Mouse (Mus musculus) lung, adult 2 months (tissue): ENCODE results near the gene Lamb1. TPM values are rescaled to one million over a fixed set of nuclear protein-coding genes. Genes with fewer than 3 reads are reported as not detected.

Source experiments
- DNase-seq: peaks from one replicate; pipeline ENCODE4 v3.0.0; 2022
- H3K4me1 ChIP-seq: fragments of 200-500 bp; 2 replicates; pipeline ENCODE4 v1.6.1; 2011; ENCODE audit warnings: low read length; ENCODE audit not compliant: control insufficient read depth, insufficient read depth
- H3K4me3 ChIP-seq: fragments of 200-500 bp; replicated peaks from 2 replicates; pipeline ENCODE3; 2011; ENCODE audit warnings: low read depth, mild to moderate bottlenecking, control low read depth, low read length; ENCODE audit errors: extremely low read depth
- CTCF ChIP-seq: fragments of 200-500 bp; IDR thresholded peaks from 2 replicates; pipeline ENCODE4 v1.5.1; 2011; ENCODE audit warnings: mild to moderate bottlenecking, low read length, control low read depth; ENCODE audit not compliant: insufficient read depth
- POLR2A ChIP-seq: fragments of 200-500 bp; IDR thresholded peaks from 2 replicates; pipeline ENCODE4 v1.6.1; 2011; ENCODE audit warnings: low read depth, mild to moderate bottlenecking, control low read depth, low read length, borderline replicate concordance; ENCODE audit errors: extremely low read depth
- WGBS: fragments of 180-500 bp; shearing (Covaris S2); methylation state at CpG from one replicate; pipeline ENCODE4 v1.1.7; 2018; 5-methylcytosine and 5-hydroxymethylcytosine counted together
- polyA plus RNA-seq: library from polyadenylated mRNA; depleted of rRNA; stranded (reverse); fragments of >200 nt; gene quantifications from 2 replicates; pipeline ENCODE4 v1.2.3, GENCODE M21; 2012

Lamb1 gene
- polyA plus RNA-seq, 1 experiment, result 48.4 TPM

- Histone ChIP-seq H3K4me1 (no peaks in the 10 kb centered on the region), H3K4me3 (no peak overlapping the region)
- 79% methylated on average over 6 of the region's 6 CpGs for WGBS
- TF ChIP-seq POLR2A, result no peak
- TF ChIP-seq CTCF, result no peak
- no peak for DNase-seq
Observed at GRCm38 (mm10) chr12:31235018-31235417, 30.0 kb upstream of the Lamb1 start.

GRCm38 (mm10) chr12:31236861-31237595 is 28.0 kb upstream of the Lamb1 start:
- Histone ChIP-seq H3K4me3 (no peak overlapping the region), H3K4me1 (no peaks in the 10 kb centered on the region)
- no peak for DNase-seq
- 71% methylated on average over 12 of the region's 12 CpGs for WGBS
- TF ChIP-seq CTCF (no peak), POLR2A (no peak)

GRCm38 (mm10) chr12:31239031-31239583 is 25.9 kb upstream of the Lamb1 start:
- WGBS, result 65% methylated on average over 3 of the region's 3 CpGs
- no peak overlapping the region for H3K4me3 ChIP-seq
- DNase-seq, result no peak

GRCm38 (mm10) chr12:31239798-31240197 is 25.2 kb upstream of the Lamb1 start:
- Histone ChIP-seq H3K4me1 (no peaks in the 10 kb centered on the region), H3K4me3 (no peak overlapping the region)
- no peak for TF ChIP-seq POLR2A
- DNase-seq, result no peak
- WGBS, result 60% methylated on average over 4 of the region's 4 CpGs

More at GRCm38 (mm10) chr12:31239031-31239583, 25.9 kb upstream of the Lamb1 start:
- TF ChIP-seq CTCF, result no peak
- no peak for TF ChIP-seq POLR2A
- H3K4me1 ChIP-seq, result no peaks in the 10 kb centered on the region

- 90% methylated on average over 5 of the region's 5 CpGs for WGBS
- H3K4me3 ChIP-seq, result no peak within 1 kb of the TSS
- TF ChIP-seq CTCF (no peak), POLR2A (no peak)
- H3K4me1 ChIP-seq, result no peaks in the 10 kb centered on the region
- DNase-seq, result no peak
Observed at GRCm38 (mm10) chr12:31240470-31240869, 24.6 kb upstream of the Lamb1 start, which contains the start of gene Gm6993. Gm6993 (plus strand) TSS chr12:31240770.

GRCm38 (mm10) chr12:31241595-31242342 is 23.3 kb upstream of the Lamb1 start:
- 75% methylated on average over 6 of the region's 6 CpGs for WGBS
- no peak for DNase-seq
- TF ChIP-seq POLR2A (no peak), CTCF (no peak)
- H3K4me1 ChIP-seq, result no peaks in the 10 kb centered on the region
- no peak overlapping the region for H3K4me3 ChIP-seq

GRCm38 (mm10) chr12:31244001-31244400 is 21.0 kb upstream of the Lamb1 start:
- no peak for DNase-seq
- no peak for TF ChIP-seq CTCF
- no peak for TF ChIP-seq POLR2A
- no peaks in the 10 kb centered on the region for H3K4me1 ChIP-seq
- no peak overlapping the region for H3K4me3 ChIP-seq
- 52% methylated on average over 2 of the region's 2 CpGs for WGBS

- TF ChIP-seq POLR2A (no peak), CTCF (no peak)
- DNase-seq, result no peak
- WGBS, result 85% methylated on average over 3 of the region's 3 CpGs
- no peak overlapping the region for H3K4me3 ChIP-seq
- H3K4me1 ChIP-seq, result no peaks in the 10 kb centered on the region
Observed at GRCm38 (mm10) chr12:31244691-31245090, 20.3 kb upstream of the Lamb1 start.

GRCm38 (mm10) chr12:31246153-31246552 is 18.9 kb upstream of the Lamb1 start:
- no peak for DNase-seq
- Histone ChIP-seq H3K4me3 (no peak overlapping the region), H3K4me1 (no peaks in the 10 kb centered on the region)
- no peak for TF ChIP-seq CTCF
- TF ChIP-seq POLR2A, result no peak
- 85% methylated on average over 3 of the region's 3 CpGs for WGBS
